Mouse (Mus musculus): ENCODE results near the gene Spata4. TPM values are rescaled to one million over a fixed set of nuclear protein-coding genes. Genes with fewer than 3 reads are reported as not detected.

Gene Spata4
- not detected for total RNA-seq (2023)

GRCm38 (mm10) chr8:54600671-54601251 is at the start of gene Spata4:
Gene Spata4 (plus strand): TSS chr8:54600781.

Other genes starting within 250 kb of the Spata4 start
- 1 to 10 TPM; 2.3 to 3.6 TPM for gene Asb5, start 71.2 kb upstream of the Spata4 start, total RNA-seq (2023)
- 10 to 100 TPM; 63.2 to 65.3 TPM for gene Spcs3, start 70.8 kb upstream of the Spata4 start, total RNA-seq (2023)

Data from monocyte, adult 59 days (primary cell).